Mouse (Mus musculus) liver, embryonic 15.5 days (tissue): Measurements from ENCODE around the gene Syne1. TPM values are rescaled to one million over a fixed set of nuclear protein-coding genes. Genes with fewer than 3 reads are reported as not detected.

ENCODE experiments used
- ATAC-seq: fragments of 200-750 bp; cut with Nextera tagmentation; 2 replicates; pipeline ENCODE4 v1.8.0; 2017; ENCODE audit warnings: moderate number of reproducible peaks, mild to moderate bottlenecking, moderate library complexity; ENCODE audit not compliant: insufficient read depth
- H3K27ac ChIP-seq: fragments of 300-500 bp; sonication (generic); replicated peaks from 2 replicates; pipeline ENCODE4 v1.5.1; 2015; ENCODE audit warnings: mild to moderate bottlenecking, inconsistent platforms
- H3K27me3 ChIP-seq: fragments of 300-500 bp; sonication (generic); 2 replicates; pipeline ENCODE4 v1.6.1; 2015; ENCODE audit warnings: mild to moderate bottlenecking, inconsistent platforms
- H3K36me3 ChIP-seq: fragments of 300-500 bp; sonication (generic); replicated peaks from 2 replicates; pipeline ENCODE4 v1.6.1; 2015; ENCODE audit warnings: moderate library complexity, mild to moderate bottlenecking, inconsistent platforms
- H3K4me1 ChIP-seq: fragments of 300-500 bp; sonication (generic); replicated peaks from 2 replicates; pipeline ENCODE4 v1.6.1; 2015; ENCODE audit warnings: inconsistent platforms
- H3K4me2 ChIP-seq: fragments of 300-500 bp; sonication (generic); 2 replicates; pipeline ENCODE4 v1.6.1; 2015; ENCODE audit warnings: moderate library complexity, mild to moderate bottlenecking, inconsistent platforms
- H3K4me3 ChIP-seq: fragments of 300-500 bp; sonication (generic); replicated peaks from 2 replicates; pipeline ENCODE4 v1.5.1; 2015; ENCODE audit warnings: mild to moderate bottlenecking, inconsistent platforms
- H3K9ac ChIP-seq: fragments of 300-500 bp; sonication (generic); 2 replicates; pipeline ENCODE4 v1.6.1; 2015; ENCODE audit warnings: moderate library complexity, mild to moderate bottlenecking, inconsistent platforms
- H3K9me3 ChIP-seq: fragments of 300-500 bp; sonication (generic); replicated peaks from 2 replicates; pipeline ENCODE4 v1.6.1; 2016; ENCODE audit warnings: inconsistent platforms
- WGBS: fragments of 180-500 bp; shearing (Covaris S2); methylation state at CpG from one replicate; pipeline ENCODE4 v1.1.7; 2015; ENCODE audit warnings: mixed read lengths; ENCODE audit not compliant: insufficient replicate concordance; 5-methylcytosine and 5-hydroxymethylcytosine counted together
- polyA plus RNA-seq: library from polyadenylated mRNA; unstranded; fragments of >200 nt; fragmentation: Nextera tagmentation; extraction: Ambion mirVana; gene quantifications from 2 replicates; pipeline ENCODE4 v1.2.1, GENCODE M21; 2015

Gene Syne1
- polyA plus RNA-seq, 1 experiment from 2014 or later: 4.4 TPM

- WGBS: 56% methylated on average over 4 of the region's 4 CpGs
- H3K36me3 ChIP-seq: no peaks in the 10 kb centered on the region
- H3K9ac ChIP-seq: no peak overlapping the region
- no peaks in the 10 kb centered on the region for H3K27me3 ChIP-seq
- ATAC-seq: no peak
- H3K4me1 ChIP-seq: no peaks in the 10 kb centered on the region
- no peaks in the 10 kb centered on the region for H3K9me3 ChIP-seq
- H3K27ac ChIP-seq: no peak overlapping the region
- no peak overlapping the region for H3K4me2 ChIP-seq
- no peak overlapping the region for H3K4me3 ChIP-seq
Observed at GRCm38 (mm10) chr10:5560526-5560925, 9.2 kb upstream of the Syne1 start.

GRCm38 (mm10) chr10:5558808-5559207, 7.5 kb upstream of the Syne1 start:
- Histone ChIP-seq H3K9ac (no peak overlapping the region), H3K27me3 (no peaks in the 10 kb centered on the region), H3K36me3 (no peaks in the 10 kb centered on the region), H3K4me1 (no peaks in the 10 kb centered on the region), H3K27ac (no peak overlapping the region), H3K9me3 (no peaks in the 10 kb centered on the region), H3K4me3 (no peak overlapping the region), H3K4me2 (no peak overlapping the region)
- ATAC-seq: no peak

GRCm38 (mm10) chr10:5554941-5555340, 3.7 kb upstream of the Syne1 start:
- Histone ChIP-seq H3K4me1 (no peaks in the 10 kb centered on the region), H3K36me3 (no peaks in the 10 kb centered on the region), H3K4me2 (no peak overlapping the region), H3K27ac (no peak overlapping the region), H3K9ac (no peak overlapping the region), H3K27me3 (peaks cover 9% of the 10 kb centered on the region), H3K9me3 (no peaks in the 10 kb centered on the region), H3K4me3 (no peak overlapping the region)
- 21% methylated on average over 5 of the region's 5 CpGs for WGBS
- no peak for ATAC-seq

- Histone ChIP-seq H3K36me3 (no peaks in the 10 kb centered on the region), H3K9ac (peak overlapping the region; percentile 15; the same call in 1 of the 2 replicates), H3K9me3 (no peaks in the 10 kb centered on the region), H3K4me2 (peak overlapping the region; percentile 63), H3K4me3 (peak overlapping the region; percentile 48), H3K4me1 (no peaks in the 10 kb centered on the region), H3K27me3 (peaks cover 13% of the 10 kb centered on the region), H3K27ac (peak overlapping the region; percentile 51)
- ATAC-seq: peak; percentile 37
- WGBS: under 1% methylated on average over 44 of the region's 44 CpGs
Observed at GRCm38 (mm10) chr10:5550168-5551021, 887 bp downstream of the Syne1 start.

GRCm38 (mm10) chr10:5549871-5550167, 1.5 kb downstream of the Syne1 start:
- H3K27me3 ChIP-seq: peaks cover 13% of the 10 kb centered on the region
- H3K4me2 ChIP-seq: peak overlapping the region; percentile 63
- WGBS: 14% methylated on average over 6 of the region's 6 CpGs
- ATAC-seq: no peak
- no peaks in the 10 kb centered on the region for H3K36me3 ChIP-seq
- H3K4me1 ChIP-seq: no peaks in the 10 kb centered on the region
- peak overlapping the region; percentile 51; the same call in 1 of the 2 replicates for H3K27ac ChIP-seq
- H3K9ac ChIP-seq: no peak overlapping the region
- H3K4me3 ChIP-seq: peak overlapping the region; percentile 48
- no peaks in the 10 kb centered on the region for H3K9me3 ChIP-seq

GRCm38 (mm10) chr10:5548651-5549050, 2.6 kb downstream of the Syne1 start:
- Histone ChIP-seq H3K36me3 (no peaks in the 10 kb centered on the region), H3K4me2 (no peak overlapping the region), H3K27me3 (peaks cover 13% of the 10 kb centered on the region), H3K4me3 (no peak overlapping the region), H3K9ac (no peak overlapping the region), H3K4me1 (no peaks in the 10 kb centered on the region), H3K9me3 (no peaks in the 10 kb centered on the region), H3K27ac (no peak overlapping the region)
- 0 out of 2 replicates have a peak, but pooled peaks have one; percentile 25 for ATAC-seq
- 69% methylated on average over 2 of the region's 2 CpGs for WGBS

GRCm38 (mm10) chr10:5547769-5548168, 3.5 kb downstream of the Syne1 start:
- 72% methylated on average over 9 of the region's 9 CpGs for WGBS
- no peaks in the 10 kb centered on the region for H3K36me3 ChIP-seq
- H3K4me1 ChIP-seq: no peaks in the 10 kb centered on the region
- no peak overlapping the region for H3K4me2 ChIP-seq
- no peak overlapping the region for H3K27ac ChIP-seq
- H3K27me3 ChIP-seq: peaks cover 13% of the 10 kb centered on the region
- no peak overlapping the region for H3K4me3 ChIP-seq
- no peak overlapping the region for H3K9ac ChIP-seq
- ATAC-seq: no peak
- no peaks in the 10 kb centered on the region for H3K9me3 ChIP-seq

- no peak overlapping the region for H3K4me3 ChIP-seq
- no peak for ATAC-seq
- peaks cover 13% of the 10 kb centered on the region for H3K27me3 ChIP-seq
- H3K9me3 ChIP-seq: no peaks in the 10 kb centered on the region
- no peaks in the 10 kb centered on the region for H3K36me3 ChIP-seq
- H3K4me1 ChIP-seq: no peaks in the 10 kb centered on the region
- 59% methylated on average over 5 of the region's 5 CpGs for WGBS
- no peak overlapping the region for H3K27ac ChIP-seq
- no peak overlapping the region for H3K9ac ChIP-seq
- H3K4me2 ChIP-seq: no peak overlapping the region
Observed at GRCm38 (mm10) chr10:5546428-5546827, 4.9 kb downstream of the Syne1 start.

GRCm38 (mm10) chr10:5528284-5528683, 23.0 kb downstream of the Syne1 start:
- Histone ChIP-seq H3K4me1 (no peaks in the 10 kb centered on the region), H3K36me3 (no peaks in the 10 kb centered on the region), H3K27me3 (no peaks in the 10 kb centered on the region), H3K4me2 (no peak overlapping the region), H3K9ac (no peak overlapping the region), H3K4me3 (no peak overlapping the region), H3K9me3 (no peaks in the 10 kb centered on the region), H3K27ac (no peak overlapping the region)
- no peak for ATAC-seq
- WGBS: 54% methylated on average over 1 of the region's 1 CpGs

- no peaks in the 10 kb centered on the region for H3K36me3 ChIP-seq
- no peak for ATAC-seq
- 20% methylated on average over 4 of the region's 4 CpGs for WGBS
Observed at GRCm38 (mm10) chr10:5527634-5528033, 23.6 kb downstream of the Syne1 start.

GRCm38 (mm10) chr10:5522904-5523303, 28.4 kb downstream of the Syne1 start:
- H3K36me3 ChIP-seq: no peaks in the 10 kb centered on the region
- no peak overlapping the region for H3K4me3 ChIP-seq
- H3K27ac ChIP-seq: no peak overlapping the region
- H3K9me3 ChIP-seq: no peaks in the 10 kb centered on the region
- 54% methylated on average over 4 of the region's 4 CpGs for WGBS
- H3K4me1 ChIP-seq: no peaks in the 10 kb centered on the region
- no peaks in the 10 kb centered on the region for H3K27me3 ChIP-seq
- no peak for ATAC-seq
- H3K9ac ChIP-seq: no peak overlapping the region
- H3K4me2 ChIP-seq: no peak overlapping the region

More at GRCm38 (mm10) chr10:5527634-5528033, 23.6 kb downstream of the Syne1 start:
- Histone ChIP-seq H3K4me2 (no peak overlapping the region), H3K9ac (no peak overlapping the region), H3K4me3 (no peak overlapping the region), H3K4me1 (no peaks in the 10 kb centered on the region), H3K27me3 (no peaks in the 10 kb centered on the region), H3K9me3 (no peaks in the 10 kb centered on the region), H3K27ac (no peak overlapping the region)

- Histone ChIP-seq H3K27ac (no peak overlapping the region), H3K9ac (no peak overlapping the region), H3K4me3 (no peak overlapping the region), H3K36me3 (no peaks in the 10 kb centered on the region), H3K9me3 (no peaks in the 10 kb centered on the region), H3K27me3 (no peaks in the 10 kb centered on the region), H3K4me1 (no peaks in the 10 kb centered on the region), H3K4me2 (no peak overlapping the region)
- ATAC-seq: no peak
- 76% methylated on average over 3 of the region's 3 CpGs for WGBS
Observed at GRCm38 (mm10) chr10:5522276-5522675, 29.0 kb downstream of the Syne1 start.
